Mouse (Mus musculus): ENCODE measurements around the gene Hap1.
"Not testable (repeated sequence)": the region's sequence is repeated elsewhere in the genome, so short reads cannot be mapped to it uniquely, and the experiment has no call there.

Hap1 gene

DNA sequence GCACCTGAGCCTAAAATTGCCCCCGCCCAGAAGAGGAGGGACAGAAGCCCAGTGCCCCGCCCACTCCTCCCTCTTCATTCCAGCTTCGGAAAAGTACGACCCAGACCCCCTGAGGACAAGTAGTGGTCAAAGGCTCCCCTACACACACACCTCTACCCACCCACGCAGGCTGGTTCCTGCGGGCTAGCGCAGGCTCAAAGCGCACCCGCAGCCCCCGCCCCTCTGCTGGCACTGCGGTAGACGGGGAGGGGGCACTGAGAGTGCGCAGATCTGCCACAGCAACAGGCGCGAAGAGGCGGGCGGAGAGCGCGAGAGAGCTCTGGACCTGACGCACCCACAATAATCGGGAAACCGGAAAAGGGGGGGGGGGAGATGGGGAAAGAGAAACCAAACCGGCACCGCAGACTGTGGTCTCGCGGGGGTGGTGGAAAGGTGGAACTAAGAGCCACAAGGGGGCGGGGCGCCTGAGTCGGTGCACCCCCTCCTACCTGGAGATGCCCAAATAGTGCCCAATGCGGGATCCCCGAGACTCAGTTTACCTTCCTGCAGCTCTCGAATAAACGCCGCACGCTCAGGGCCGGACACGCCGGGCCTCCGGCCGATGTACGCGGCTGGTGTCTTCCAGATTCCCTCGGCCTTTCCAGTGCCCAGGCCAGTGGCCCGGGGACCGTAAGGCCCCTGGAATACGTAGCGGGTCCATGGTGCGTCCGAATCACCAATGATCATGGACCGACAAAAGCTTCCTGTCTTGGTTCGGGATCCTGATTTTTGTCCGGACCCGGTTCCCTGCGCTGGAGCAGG is 577 bp downstream of the Hap1 start:
- no peak for DNase-seq (ENCODE audit: low spot score)

DNA sequence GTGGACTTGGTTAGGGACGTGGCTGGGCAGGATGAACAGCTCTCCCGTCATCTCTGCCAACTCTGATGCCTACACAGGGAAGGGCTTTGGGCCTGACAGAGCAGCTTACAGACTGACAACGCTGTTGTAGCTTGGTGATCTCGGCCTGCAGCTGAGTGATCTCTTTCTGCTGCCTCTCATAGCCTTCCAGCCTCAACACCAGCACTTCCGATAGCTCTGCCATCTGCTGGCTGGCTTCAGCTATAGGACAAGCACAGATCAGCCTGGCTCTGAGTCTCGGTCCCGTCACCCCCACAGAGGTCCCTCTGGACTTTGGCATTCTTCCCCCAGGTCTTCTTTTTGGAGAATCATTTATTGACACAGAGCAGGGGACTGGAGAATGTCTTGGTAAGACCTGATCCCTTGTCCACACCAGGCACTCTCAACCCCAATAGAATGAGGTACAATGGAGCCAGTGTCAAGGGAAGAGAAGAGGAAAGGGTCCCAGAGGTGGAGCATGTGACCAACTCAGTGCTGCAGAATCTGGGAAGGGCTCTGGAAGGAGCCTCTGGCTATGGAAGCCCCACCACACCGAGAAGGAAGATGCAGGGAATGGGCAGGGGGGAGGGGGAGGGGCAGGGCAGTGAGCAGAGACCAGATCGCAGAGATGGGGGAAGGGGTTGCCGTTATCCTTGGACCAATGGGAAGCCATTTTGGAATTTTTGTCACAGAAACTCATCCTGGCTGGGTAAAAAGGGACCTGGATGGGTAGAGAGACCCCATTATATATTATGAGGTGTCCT is 3.7 kb downstream of the Hap1 start:
- DNase-seq (ENCODE audit: low spot score): no peak

DNA sequence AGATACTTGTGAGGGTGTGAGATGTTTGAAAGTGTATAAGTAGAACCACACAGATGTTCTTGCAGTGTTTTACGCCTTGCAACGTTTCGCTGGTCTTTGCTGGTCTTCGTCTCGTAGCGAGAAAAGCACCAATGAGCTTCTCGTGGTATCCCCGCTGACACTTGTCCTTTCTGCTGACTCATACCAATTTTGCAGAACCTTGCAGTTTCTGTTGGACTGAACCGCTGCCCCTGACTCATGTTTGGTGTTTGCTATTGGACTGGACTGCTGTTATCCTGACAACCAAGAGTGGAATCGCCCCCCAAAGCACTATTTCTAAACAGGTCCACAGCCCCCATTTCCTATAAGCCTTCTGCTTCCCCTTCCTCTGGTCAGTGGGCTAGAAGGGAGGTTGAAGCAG is 11.7 kb downstream of the Hap1 start:
- no peak for DNase-seq (ENCODE audit: low spot score)

DNA sequence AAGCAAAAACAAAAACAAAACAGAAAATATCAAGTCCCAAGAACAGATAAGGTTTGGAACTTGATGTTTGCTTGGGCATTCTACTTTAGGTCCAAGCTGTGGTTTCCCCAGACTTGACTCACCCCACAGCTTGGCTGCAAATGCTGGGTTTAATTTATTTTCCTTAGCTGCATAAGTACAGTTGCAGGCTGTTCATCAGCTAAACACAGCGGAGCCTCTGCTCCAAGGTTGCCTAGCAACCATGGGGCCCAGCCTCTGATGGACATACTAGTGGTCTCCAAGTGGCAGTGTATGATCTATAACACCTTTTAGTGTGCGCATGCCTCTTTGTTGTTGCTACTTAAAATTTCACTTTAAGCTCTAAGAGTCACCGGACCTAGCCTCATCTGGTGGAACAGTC is 20.2 kb downstream of the Hap1 start:
- no peak for DNase-seq (ENCODE audit: low spot score)

DNA sequence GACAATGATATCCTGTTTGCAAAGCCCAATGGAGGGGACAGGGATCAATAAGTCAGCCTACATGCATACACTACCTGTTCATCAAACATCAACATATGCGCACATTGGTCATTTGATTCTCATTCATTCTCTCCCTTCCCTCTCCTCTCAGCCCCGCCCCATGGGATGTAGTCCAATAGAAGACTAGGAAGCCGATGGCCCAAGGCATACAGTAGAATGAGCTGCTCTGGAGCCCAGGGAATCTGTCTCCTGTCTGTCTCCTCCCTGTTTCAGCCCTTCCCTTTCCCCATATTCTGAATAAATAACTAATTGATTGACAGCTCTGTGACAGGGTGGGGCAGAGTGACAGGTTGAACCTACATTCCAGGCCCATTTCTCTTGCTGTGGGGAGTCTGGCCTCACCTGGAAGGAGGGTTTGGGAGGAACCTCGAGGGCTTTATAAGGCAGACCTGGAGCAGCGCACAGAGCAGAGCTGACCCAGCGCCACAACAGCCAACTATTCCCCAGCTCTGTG is 21.9 kb downstream of the Hap1 start, which contains the start of gene Gast:
TSS of gene Gast (plus strand) at position 464 of the 514 bp plus-strand sequence.
- DNase-seq (ENCODE audit: low spot score): no peak

DNA sequence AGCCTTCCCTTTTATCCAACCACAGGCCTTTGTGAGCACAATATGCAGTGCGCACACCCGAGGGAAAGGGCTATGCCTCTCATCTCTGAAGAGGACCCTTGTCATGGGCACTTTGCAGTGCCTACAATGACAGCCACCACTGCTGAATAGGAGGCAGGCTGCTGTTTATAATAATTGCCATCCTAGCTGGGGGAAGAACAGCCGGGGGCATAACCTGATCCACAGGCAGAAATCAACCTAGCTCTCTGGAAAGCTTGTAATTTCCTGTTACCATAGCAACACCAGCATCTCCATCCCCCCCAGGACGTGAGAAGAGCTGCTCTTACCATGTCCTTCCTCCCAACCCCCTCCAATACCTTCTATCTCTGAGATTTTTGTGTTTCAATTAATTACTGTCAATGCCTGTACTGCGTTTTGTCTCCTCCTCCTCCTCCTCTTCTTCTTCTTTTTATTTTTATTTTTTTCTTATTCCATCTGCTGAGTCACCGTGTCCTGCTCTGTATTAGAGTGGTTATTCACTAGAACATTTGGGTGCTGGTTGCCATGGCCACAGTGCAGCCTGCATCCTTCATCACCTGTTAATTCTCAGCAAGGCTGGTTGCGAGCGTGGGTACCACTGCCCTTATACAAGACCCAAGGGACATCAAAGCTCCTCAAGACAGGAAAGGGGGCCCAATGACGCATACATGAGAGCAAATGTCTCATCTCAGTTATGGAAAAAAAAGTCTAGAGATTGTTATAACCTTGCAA is 23.0 kb downstream of the Hap1 start:
- no peak for DNase-seq (ENCODE audit: low spot score)

DNA sequence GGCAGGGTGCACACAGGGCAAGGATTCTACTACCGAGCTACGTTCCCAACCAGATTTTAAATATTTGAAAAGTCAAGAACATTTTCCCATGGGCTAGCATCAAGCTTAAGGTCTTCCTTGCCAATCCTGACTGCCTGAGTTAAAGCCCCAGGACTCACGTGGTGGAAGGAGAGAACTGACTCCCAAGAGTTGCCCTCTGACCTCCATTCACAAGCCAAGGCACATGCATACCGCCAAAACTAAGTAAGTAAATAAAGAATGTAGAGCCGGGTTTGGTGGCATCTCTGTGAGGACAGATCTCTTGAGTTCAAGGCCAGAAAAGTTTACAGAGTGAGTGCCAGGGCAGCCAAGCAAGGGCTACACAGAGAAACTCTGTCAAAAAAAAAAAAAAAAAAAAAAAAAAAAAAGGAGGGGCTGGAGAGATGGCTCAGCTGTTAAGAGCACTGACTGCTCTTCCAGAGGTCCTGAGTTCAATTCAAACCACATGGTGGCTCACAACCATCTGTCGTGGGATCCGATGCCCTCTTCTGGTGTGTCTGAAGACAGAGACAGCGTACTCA is 25.0 kb downstream of the Hap1 start:
- DNase-seq (ENCODE audit: low spot score): not testable (repeated sequence)

DNA sequence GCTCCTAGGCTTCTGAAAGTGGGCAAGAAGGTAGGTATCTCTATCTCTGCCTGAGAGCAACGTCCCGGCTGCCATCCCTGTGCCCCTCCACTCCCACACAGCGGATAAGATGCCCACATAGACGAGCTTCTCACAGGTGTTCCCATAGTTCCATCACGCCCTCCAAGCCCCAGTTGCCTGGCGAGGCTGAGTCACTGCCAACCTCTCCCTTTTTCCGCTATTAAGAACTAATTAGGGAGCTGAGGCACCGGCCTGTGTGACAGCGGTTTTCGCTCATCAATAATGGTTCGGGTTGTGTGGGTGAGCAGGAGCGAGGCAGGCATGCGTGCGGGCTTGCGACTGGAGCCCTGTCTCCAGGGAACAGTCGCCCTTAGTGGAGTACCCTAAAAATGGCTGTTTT is 25.7 kb downstream of the Hap1 start:
- no peak for DNase-seq (ENCODE audit: low spot score)

DNA sequence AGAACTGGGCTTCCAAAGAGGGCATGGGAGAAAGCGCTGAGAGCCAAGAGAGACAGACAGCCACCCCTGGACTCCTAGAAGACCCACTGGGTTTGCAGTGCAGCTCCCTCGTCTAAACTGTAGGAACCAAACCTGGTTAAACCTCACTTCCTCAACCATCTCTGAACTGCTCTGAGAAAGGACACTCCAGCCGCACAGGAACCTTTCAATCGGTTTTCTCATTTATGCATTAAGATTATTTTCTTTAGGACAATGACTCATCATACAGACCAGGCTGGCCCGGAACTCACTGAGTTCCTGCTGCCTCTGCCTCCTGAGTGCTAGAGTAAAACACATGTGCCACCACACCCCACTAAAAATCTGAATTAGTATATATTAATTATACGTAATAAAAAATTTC is 28.2 kb downstream of the Hap1 start:
- no peak for DNase-seq (ENCODE audit: low spot score)

DNA sequence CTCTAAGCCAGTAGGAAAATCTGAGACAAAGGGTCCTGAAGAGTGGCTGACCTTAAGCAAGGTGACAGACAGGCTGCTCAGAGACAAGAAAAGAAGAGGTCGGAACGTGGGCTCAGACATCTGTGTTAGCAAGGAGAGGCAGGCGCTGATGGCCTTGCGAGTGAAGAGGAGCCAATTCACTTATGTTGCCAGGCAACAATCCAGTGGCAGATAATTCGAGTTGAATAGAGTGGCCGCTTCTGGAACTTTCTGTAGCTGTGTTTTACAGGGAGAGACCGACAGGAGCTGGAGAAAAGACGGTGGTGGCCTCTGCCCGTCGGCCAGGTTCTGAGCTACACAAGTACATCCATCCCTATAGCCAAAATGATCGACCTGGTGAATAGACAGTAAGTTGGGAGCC is 28.6 kb downstream of the Hap1 start:
- DNase-seq (ENCODE audit: low spot score): no peak

DNA sequence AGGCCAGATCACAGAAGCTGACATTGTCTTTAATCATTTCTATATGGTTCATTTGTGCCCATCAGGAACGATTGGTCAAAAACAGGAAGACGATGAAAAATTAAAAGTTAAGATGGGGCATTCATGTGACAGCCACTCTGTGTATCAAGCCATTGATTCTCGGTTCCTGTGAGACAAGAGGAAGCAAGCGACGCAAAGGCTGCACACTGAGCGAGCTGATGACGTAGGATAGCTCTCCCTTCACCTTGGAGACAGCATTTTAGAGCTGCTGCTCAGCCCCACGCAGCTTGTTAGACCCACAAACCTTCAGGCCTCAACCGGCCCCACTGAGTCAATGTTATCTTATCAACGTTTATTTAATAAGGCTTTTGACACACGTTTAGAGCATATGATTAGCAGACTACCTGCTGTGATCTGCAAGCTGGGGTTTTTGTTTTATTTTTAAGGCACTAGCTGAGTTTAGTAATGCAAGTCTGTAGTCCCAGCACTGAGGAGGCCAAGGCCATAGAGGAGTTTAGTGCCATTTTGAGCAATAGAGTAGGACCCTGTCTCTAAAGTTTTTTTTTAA is 30.8 kb downstream of the Hap1 start:
- no peak for DNase-seq (ENCODE audit: low spot score)

DNA sequence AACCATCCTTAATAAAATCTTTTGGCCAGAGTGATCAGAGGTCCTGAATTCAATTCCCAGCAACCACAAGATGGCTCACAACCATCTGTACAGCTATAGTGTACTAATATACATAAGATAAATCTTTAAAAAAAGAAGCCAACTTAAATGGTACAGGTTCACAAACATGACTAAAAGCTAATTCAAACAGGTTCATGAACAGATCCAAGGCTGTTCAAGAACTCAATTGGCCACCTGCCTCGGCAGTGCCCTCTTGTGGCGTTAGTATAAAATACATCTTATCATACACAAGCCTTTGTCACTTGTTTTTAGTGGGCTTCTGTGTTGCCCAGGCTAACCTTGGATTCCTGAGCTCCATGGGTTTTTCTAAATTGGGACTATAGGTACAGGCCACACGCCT is 32.4 kb downstream of the Hap1 start:
- DNase-seq (ENCODE audit: low spot score): no peak

DNA sequence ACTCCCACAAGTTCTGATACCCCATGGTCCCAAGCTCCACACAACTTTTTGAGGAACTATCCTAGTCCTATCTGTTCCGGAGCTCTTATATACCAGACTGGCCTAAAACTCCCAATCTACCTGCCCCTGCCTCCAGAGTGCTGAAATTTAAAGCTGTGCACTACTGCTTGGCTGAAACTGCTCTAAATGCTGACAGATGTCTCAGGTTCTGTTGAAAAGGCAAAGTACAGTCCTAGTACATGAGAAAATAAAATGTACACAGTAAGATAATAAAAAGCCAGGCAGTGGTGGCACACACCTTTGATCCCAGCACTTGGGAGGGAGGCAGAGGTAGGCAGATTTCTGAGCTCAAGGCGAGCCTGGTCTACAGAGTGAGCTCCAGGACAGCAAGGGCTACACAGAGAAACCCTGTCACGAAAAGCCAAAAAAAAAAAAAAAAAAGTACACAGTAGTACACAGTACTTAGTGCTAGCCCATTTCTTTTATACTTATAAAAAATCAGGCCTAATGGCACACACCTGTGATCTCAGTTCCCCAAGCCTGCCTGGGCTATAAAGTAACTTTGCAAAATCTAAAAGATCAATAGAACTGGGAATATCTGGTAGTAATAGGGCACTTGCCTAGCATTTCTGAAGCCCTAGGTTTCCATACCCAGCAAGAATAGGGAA is 33.2 kb downstream of the Hap1 start:
- no peak for DNase-seq (ENCODE audit: low spot score)

DNA sequence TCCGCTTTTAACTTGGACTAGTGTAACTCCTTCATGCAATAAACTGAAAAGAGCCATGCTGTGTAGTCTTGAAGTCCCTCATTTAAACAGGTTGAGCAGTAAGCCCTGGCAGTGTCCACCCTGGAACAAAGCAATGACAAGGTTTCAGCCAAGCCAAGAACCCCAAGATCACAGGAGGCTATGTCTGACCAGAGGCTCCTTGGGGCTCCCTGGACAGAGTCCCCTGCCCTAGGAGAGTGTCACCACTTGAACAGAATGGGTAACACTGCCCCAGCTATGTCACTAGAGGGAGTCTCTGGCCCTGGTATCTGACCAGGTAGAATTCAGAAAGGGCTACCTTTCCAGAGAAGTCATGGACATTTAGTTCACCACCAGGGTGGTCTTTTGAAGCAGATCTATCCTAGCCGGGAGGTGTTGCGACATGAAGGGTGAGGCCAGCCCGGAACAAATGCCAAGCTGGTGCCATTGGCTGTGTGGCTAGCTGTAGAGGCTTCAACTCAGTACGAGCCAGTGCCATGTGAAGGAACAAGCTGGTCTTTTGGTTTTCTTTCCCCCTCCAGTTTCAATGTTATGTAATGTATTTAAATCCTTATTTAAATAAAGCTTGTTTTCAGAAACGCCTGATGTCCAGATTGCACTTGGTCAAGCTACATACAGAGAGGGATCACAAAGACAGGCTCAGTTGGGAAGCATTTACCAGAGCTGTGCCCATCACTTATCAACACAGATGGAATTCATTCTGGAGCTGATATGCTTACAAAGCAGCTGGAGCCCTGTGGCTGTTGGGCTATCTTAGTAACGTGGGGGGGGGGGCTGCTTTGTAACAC is 34.2 kb downstream of the Hap1 start:
- DNase-seq (ENCODE audit: low spot score): not testable (repeated sequence)

DNA sequence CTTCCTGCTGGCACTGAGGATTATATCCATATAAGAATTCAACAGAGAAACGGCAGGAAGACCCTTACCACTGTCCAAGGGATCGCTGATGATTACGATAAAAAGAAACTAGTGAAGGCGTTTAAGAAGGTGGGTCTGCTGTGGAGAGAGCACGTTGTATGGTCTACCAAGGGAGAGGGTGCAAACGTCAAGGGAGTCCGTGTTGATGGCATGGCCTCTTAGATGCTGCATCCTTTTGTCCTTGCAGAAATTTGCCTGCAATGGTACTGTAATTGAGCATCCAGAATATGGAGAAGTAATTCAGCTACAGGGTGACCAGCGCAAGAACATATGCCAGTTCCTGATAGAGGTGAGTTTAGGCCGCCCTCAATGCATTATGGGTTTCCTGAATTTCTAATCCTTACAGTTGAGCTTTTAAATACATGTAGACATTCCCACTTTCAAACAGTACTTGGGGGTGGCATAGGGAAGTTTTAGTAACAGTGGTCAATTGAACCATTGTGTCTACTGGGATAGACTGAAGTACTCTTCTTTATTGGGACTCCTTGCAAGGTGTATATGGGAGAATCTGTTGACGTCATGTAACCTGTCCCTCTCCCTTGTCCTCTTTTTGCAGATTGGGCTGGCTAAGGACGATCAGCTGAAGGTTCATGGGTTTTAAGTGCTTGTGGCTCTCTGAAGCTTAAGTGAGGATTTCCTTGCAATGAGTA is 35.1 kb downstream of the Hap1 start:
- not testable (repeated sequence) for DNase-seq (ENCODE audit: low spot score)

DNA sequence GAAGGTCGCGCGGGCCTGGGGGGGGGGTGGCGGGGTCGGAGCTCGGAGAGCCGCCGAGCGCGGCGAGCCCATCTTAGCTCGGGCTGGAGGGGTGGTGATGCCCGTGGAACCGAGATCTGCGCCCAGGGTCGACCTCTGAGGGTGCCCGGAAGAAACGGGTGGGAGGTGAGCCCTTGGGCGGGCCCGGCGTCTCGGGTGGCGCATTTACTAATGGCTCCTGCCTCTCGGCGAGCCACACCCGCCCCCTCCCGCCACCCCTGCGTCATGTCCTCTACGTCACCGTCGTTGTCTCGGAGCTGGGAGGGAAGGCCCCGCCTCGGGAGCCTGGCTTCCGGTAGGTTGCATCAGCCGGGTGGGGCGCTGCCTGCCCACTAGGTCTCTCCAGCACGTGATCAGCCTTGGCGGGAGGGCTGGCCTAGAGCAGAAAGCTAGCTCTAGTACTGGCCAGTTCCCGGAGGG is 35.7 kb downstream of the Hap1 start:
- DNase-seq (ENCODE audit: low spot score): peak; percentile 94

DNA sequence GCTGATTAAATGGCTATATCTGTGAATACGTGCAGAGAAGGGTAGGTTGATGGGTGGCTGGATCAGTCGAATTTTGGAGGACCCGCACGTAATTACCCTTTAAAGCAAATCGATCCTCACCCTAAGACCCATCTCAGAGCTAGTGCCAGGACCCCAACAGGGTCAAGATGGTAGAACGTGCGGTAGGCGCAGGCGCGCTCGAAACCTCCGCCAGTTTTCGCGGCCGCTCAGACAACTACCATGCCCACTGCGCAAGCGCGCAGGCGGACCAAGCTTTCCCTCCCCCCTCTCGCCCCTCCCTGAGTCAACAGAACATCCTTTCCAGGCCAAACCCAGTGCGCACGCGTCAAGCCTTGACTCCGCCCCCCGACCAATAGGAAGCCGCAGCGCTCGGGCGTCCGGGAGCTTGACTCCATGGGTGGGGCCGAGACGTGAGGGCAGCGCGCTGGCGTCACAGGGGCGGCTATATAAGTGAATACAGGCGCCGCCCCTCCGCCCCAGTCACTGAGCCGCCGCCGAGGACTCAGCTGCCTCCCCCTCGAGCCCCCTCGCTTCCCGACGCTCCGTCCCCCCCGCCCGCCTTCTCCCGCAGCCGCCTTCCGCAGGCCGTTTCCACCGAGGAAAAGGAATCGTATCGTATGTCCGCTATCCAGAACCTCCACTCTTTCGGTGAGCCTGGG is 36.3 kb downstream of the Hap1 start, which contains the start of gene Eif1:
TSS of gene Eif1 (plus strand) at position 394 of the 680 bp plus-strand sequence.
- peak; percentile 100 for DNase-seq (ENCODE audit: low spot score)

DNA sequence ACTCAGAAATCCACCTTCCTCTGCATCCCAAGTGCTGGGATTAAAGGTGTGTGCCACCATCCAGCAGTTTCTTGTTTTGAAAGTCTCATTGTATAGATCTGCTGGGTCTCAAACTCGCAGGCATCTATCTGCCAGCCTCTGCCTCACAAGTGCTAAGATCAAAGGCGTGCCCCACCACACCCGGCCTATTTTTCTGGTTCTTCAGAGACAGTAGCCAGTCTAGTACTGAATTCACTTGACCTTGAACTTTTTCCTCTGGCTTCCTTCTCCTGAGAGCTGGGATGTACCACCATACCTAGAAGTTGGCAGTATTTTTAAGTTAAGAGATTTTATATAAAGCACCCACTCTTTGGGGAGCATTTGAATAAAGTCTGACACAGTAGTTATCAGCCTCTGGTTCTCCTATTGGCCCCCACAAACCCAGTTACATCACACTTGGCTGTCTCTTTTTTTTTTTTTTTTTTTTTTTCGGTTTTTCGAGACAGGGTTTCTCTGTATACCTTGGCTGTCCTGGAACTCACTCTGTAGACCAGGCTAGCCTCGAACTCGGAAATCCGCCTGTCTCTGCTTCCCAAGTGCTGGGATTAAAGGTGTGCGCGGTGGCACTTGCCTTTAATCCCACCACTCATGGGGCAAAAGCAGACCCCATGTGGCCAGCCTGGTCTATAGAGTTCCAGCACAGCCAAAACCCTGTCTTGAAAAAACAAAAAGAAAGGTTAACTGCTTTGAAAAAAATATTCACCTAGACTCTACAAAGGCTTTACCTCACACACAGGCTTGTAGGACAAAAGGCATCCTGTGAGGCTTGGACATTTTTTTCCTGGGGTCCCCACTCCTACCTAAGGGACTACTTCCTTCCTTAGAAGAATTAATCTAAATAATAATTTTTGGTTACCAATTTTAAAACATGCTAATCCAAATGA is 37.1 kb downstream of the Hap1 start:
- DNase-seq (ENCODE audit: low spot score): no peak
